Mouse (Mus musculus): ENCODE data around the gene Ksr1.

GRCm38 (mm10) chr11:79120087-79120486, 26.1 kb downstream of the Ksr1 start:
- TF ChIP-seq CTCF (IDR thresholded peaks at IDR 0.05; ENCODE audit: borderline replicate concordance, control insufficient read depth, extremely low read depth, insufficient read depth, low read length, poor library complexity) (no peak), POLR2A (IDR thresholded peaks at IDR 0.05; ENCODE audit: control insufficient read depth, extremely low read depth, insufficient read depth, low read length, poor library complexity) (no peak)
